Comparison of ENCODE assay signal across 8 mouse cellular contexts in the genomic region with DNA sequence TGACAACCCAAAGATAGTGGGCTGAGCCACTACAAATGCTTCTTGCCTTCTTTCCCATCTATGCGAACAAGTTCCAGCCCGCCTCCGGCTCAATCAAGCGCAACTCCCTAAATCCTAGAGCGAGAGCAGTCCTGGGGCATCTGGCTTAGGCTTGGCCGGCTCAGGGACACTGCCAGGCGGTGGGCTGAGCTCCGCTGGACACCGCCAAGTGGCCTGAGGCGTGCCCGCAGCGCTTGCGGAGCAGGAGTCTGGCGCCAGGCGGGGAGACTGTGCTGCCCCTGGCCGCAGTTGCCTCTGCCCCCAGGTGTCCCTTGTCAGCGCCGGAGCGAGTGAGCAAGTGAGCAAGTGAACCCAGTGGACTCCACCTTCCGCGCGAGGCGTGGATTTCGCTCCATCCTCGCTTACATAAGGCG. TPM values are rescaled to one million over a fixed set of nuclear protein-coding genes. Genes with fewer than 3 reads are reported as not detected.
DNase-seq lines count a peak whose midpoint lies in the region; ATAC-seq and TF ChIP-seq lines count a peak whose summit lies in the region.

No protein-coding gene starts in this region.

- peak overlapping the region; percentile 87 for H3K27ac ChIP-seq in forebrain, embryonic 12.5 days
- H3K27ac ChIP-seq in lung, embryonic 14.5 days (ENCODE audit: low read depth), result peak overlapping the region; percentile 94

- intact Hi-C loops in heart, postnatal 14 days (cut with DNase I), result loop anchor here (5.0 kb wide), 1 partner anchor 368 kb away; no protein-coding TSS in a partner anchor

- ATAC-seq in forebrain, embryonic 12.5 days (ENCODE audit: low FRiP score), result peak; percentile 75
- ATAC-seq in lung, embryonic 14.5 days (ENCODE audit: insufficient read depth), result peak; percentile 70
- ATAC-seq in inflammation-experienced regulatory T-cells, adult 6 months, result no peak

- peak overlapping the region; percentile 71 for H3K9ac ChIP-seq in forebrain, embryonic 12.5 days
- H3K9ac ChIP-seq in lung, embryonic 14.5 days, result peak overlapping the region; percentile 79

- peak overlapping the region; percentile 77 for H3K4me3 ChIP-seq in forebrain, embryonic 12.5 days (replicated peaks)
- peak overlapping the region; percentile 77 for H3K4me3 ChIP-seq in lung, embryonic 14.5 days (ENCODE audit: low read depth, low read length)

- peaks cover 54% of the 10 kb centered on the region for H3K27me3 ChIP-seq in forebrain, embryonic 12.5 days
- H3K27me3 ChIP-seq in lung, embryonic 14.5 days (ENCODE audit: insufficient read depth, low read length), result peaks cover 16% of the 10 kb centered on the region

- DNase-seq in MN1 (ENCODE audit: low spot score), result peak; percentile 89
- peak; percentile 87 for DNase-seq in brain, embryonic 14.5 days (ENCODE audit: low read depth)
- DNase-seq in heart, postnatal 14 days, result peak; percentile 39 to 51
- DNase-seq in kidney, postnatal 4 days, result peak; percentile 73 to 85
- DNase-seq in lung, embryonic 14.5 days, result peak; percentile 81
- DNase-seq in retina, postnatal 7 days (ENCODE audit: low read depth, low spot score), result peak; percentile 49

- no peaks in the 10 kb centered on the region for H3K9me3 ChIP-seq in forebrain, embryonic 12.5 days
- H3K9me3 ChIP-seq in lung, embryonic 14.5 days (ENCODE audit: low read depth, low read length), result no peaks in the 10 kb centered on the region

- WGBS in forebrain, embryonic 12.5 days, result under 1% methylated on average over 26 of the region's 26 CpGs
- WGBS in lung, embryonic 14.5 days, result 0% methylated on average over 26 of the region's 26 CpGs

- H3K4me2 ChIP-seq in forebrain, embryonic 12.5 days, result peak overlapping the region; percentile 96
- H3K4me2 ChIP-seq in lung, embryonic 14.5 days, result peak overlapping the region; percentile 81

- H3K36me3 ChIP-seq in forebrain, embryonic 12.5 days (replicated peaks), result no peaks in the 10 kb centered on the region
- no peaks in the 10 kb centered on the region for H3K36me3 ChIP-seq in lung, embryonic 14.5 days (ENCODE audit: insufficient read depth)

- peak; percentile 15; the same call in 1 of the 2 replicates for TF ChIP-seq CTCF in brain, embryonic 14.5 days (IDR thresholded peaks at IDR 0.05; ENCODE audit: borderline replicate concordance, extremely low read depth, insufficient read depth, insufficient read length)
- peak; percentile 23; the same call in 1 of the 2 replicates for TF ChIP-seq CTCF in lung, embryonic 14.5 days (IDR thresholded peaks at IDR 0.05; ENCODE audit: low read depth)

- no peak for TF ChIP-seq POLR2A in brain, embryonic 14.5 days (IDR thresholded peaks at IDR 0.05; ENCODE audit: borderline replicate concordance, extremely low read depth, insufficient read depth, insufficient read length, poor library complexity, severe bottlenecking)

- H3K4me1 ChIP-seq in forebrain, embryonic 12.5 days, result peaks cover 14% of the 10 kb centered on the region; the same call in 1 of the 2 replicates
- no peaks in the 10 kb centered on the region for H3K4me1 ChIP-seq in lung, embryonic 14.5 days (ENCODE audit: insufficient read depth)

RNA-seq across cellular contexts. Expression of gene Unc5c, which starts 0.3 kb away (rescaled TPM):
- polyA plus RNA-seq in brain, embryonic 14.5 days (2012; rRNA removed), result 6.9 and 17.9 TPM in 2 replicates
- 6.7 and 9.3 TPM in 2 replicates for polyA plus RNA-seq in forebrain, embryonic 12.5 days (2016; fragmentation: Nextera tagmentation; extraction: Ambion mirVana)
- under 1 TPM; 0.32 to 0.91 TPM for total RNA-seq in heart, postnatal 14 days (2021)
- 30.9 and 32.3 TPM in 2 replicates for polyA plus RNA-seq in lung, embryonic 14.5 days (2014; fragmentation: Nextera tagmentation; extraction: Ambion mirVana)
- polyA plus RNA-seq in inflammation-experienced regulatory T-cells, adult 6 months (2017; shearing (Covaris generic)), result not detected
